Mouse (Mus musculus) heart, adult 2 months (tissue): Measurements from ENCODE around the gene Dgkz. TPM values are rescaled to one million over a fixed set of nuclear protein-coding genes. Genes with fewer than 3 reads are reported as not detected.

Experiments
- DNase-seq, 2 experiments: peaks; one replicate each; pipeline ENCODE4 v3.0.0; 2021
- H3K27ac ChIP-seq: fragments of 200-600 bp; 2 replicates; pipeline ENCODE4 v1.8.1; 2022
- H3K27me3 ChIP-seq: fragments of 200-500 bp; 2 replicates; pipeline ENCODE4 v1.6.1; 2012; ENCODE audit warnings: mild to moderate bottlenecking, low read length, inconsistent platforms, mixed read lengths; ENCODE audit not compliant: control insufficient read depth, insufficient read depth
- H3K36me3 ChIP-seq: fragments of 200-500 bp; 2 replicates; pipeline ENCODE4 v1.6.1; 2012; ENCODE audit warnings: low read length, inconsistent platforms; ENCODE audit not compliant: control insufficient read depth, insufficient read depth
- H3K4me1 ChIP-seq: fragments of 200-500 bp; 2 replicates; pipeline ENCODE4 v1.6.1; 2011; ENCODE audit warnings: low read length; ENCODE audit not compliant: control insufficient read depth, insufficient read depth
- H3K4me3 ChIP-seq: fragments of 200-600 bp; 2 replicates; pipeline ENCODE4 v1.8.1; 2022
- H3K79me2 ChIP-seq: fragments of 200-500 bp; replicated peaks from 2 replicates; pipeline ENCODE4 v1.6.1; 2012; ENCODE audit warnings: mild to moderate bottlenecking, inconsistent platforms, low read length, moderate library complexity, mixed read lengths; ENCODE audit not compliant: control insufficient read depth, insufficient read depth
- H3K9ac ChIP-seq: fragments of 200-500 bp; 2 replicates; pipeline ENCODE4 v1.6.1; 2012; ENCODE audit warnings: low read depth, mild to moderate bottlenecking, control low read depth, inconsistent platforms, low read length, mixed read lengths
- CTCF ChIP-seq: fragments of 200-600 bp; IDR thresholded peaks from 2 replicates; pipeline ENCODE4 v1.8.1; 2022; ENCODE audit warnings: antibody characterized with exemption, mild to moderate bottlenecking, moderate library complexity
- EP300 ChIP-seq: fragments of 200-500 bp; IDR thresholded peaks from 2 replicates; pipeline ENCODE4 v1.6.1; 2011; ENCODE audit warnings: low read depth, low read length, control low read depth; ENCODE audit not compliant: insufficient read depth
- POLR2A ChIP-seq: fragments of 200-500 bp; IDR thresholded peaks from 2 replicates; pipeline ENCODE4 v1.6.1; 2011; ENCODE audit warnings: mild to moderate bottlenecking, low read depth, low read length, control low read depth; ENCODE audit not compliant: insufficient read depth
- WGBS: fragments of 180-500 bp; shearing (Covaris S2); methylation state at CpG from one replicate; pipeline ENCODE4 v1.1.7; 2018; 5-methylcytosine and 5-hydroxymethylcytosine counted together
- intact Hi-C: fragments of 180-260 bp; cut with DNase I; formaldehyde crosslinking; loops from one replicate; pipeline ENCODE4 v1.15.1; 2025
- polyA plus RNA-seq: library from polyadenylated mRNA; depleted of rRNA; stranded (reverse); fragments of >200 nt; gene quantifications from 2 replicates; pipeline ENCODE4 v1.2.3, GENCODE M21; 2012
- total RNA-seq, 2 experiments: library from RNA; stranded (reverse); gene quantifications; 2 replicates each; pipeline ENCODE4 v1.2.3; 2021

The Dgkz gene
- total and polyA plus RNA-seq, 3 experiments: 35.5 to 102 (median 37.5) TPM

GRCm38 (mm10) chr2:91997905-91998608 lies 22.4 kb upstream of the Dgkz start:
- Histone ChIP-seq H3K79me2 (no peaks in the 10 kb centered on the region), H3K4me3 (no peak overlapping the region), H3K27me3 (no peaks in the 10 kb centered on the region), H3K36me3 (no peaks in the 10 kb centered on the region), H3K4me1 (no peaks in the 10 kb centered on the region), H3K9ac (no peak overlapping the region), H3K27ac (no peak overlapping the region)
- 84% methylated on average over 16 of the region's 16 CpGs for WGBS
- intact Hi-C loops: no loop called here
- TF ChIP-seq CTCF (no peak), POLR2A (no peak), EP300 (no peak)
- DNase-seq: no peak

GRCm38 (mm10) chr2:91996006-91996405 lies 20.3 kb upstream of the Dgkz start:
- no peak for DNase-seq
- H3K36me3 ChIP-seq: no peaks in the 10 kb centered on the region
- H3K4me1 ChIP-seq: no peaks in the 10 kb centered on the region
- H3K27me3 ChIP-seq: no peaks in the 10 kb centered on the region
- WGBS: 90% methylated on average over 5 of the region's 5 CpGs
- no peak for TF ChIP-seq POLR2A
- TF ChIP-seq EP300: no peak
- TF ChIP-seq CTCF: no peak
- intact Hi-C loops: no loop called here
- no peak overlapping the region for H3K9ac ChIP-seq
- H3K79me2 ChIP-seq: no peaks in the 10 kb centered on the region
- no peak overlapping the region for H3K4me3 ChIP-seq
- no peak overlapping the region for H3K27ac ChIP-seq

- no peak for TF ChIP-seq POLR2A
- TF ChIP-seq EP300: no peak
- no peak for TF ChIP-seq CTCF
- no peak for DNase-seq
- Histone ChIP-seq H3K9ac (no peak overlapping the region), H3K4me3 (no peak overlapping the region), H3K27me3 (no peaks in the 10 kb centered on the region), H3K36me3 (no peaks in the 10 kb centered on the region), H3K79me2 (no peaks in the 10 kb centered on the region), H3K4me1 (no peaks in the 10 kb centered on the region), H3K27ac (no peak overlapping the region)
- 55% methylated on average over 3 of the region's 3 CpGs for WGBS
- intact Hi-C loops: no loop called here
These were observed 17.7 kb upstream of the Dgkz start for GRCm38 (mm10) chr2:91993409-91993808.

GRCm38 (mm10) chr2:91989750-91990149 lies 14.1 kb upstream of the Dgkz start:
- Histone ChIP-seq H3K27me3 (no peaks in the 10 kb centered on the region), H3K4me3 (no peak overlapping the region), H3K36me3 (no peaks in the 10 kb centered on the region), H3K27ac (no peak overlapping the region), H3K9ac (no peak overlapping the region), H3K79me2 (no peaks in the 10 kb centered on the region), H3K4me1 (no peaks in the 10 kb centered on the region; the same call in 1 of the 2 replicates)
- peak; percentile 53 for TF ChIP-seq CTCF
- no peak for TF ChIP-seq EP300
- no peak for DNase-seq
- intact Hi-C loops: loop anchor here (2.0 to 5.0 kb wide), 2 partner anchors 33 to 338 kb away; no protein-coding TSS in a partner anchor

- Histone ChIP-seq H3K27ac (no peak overlapping the region), H3K4me1 (no peaks in the 10 kb centered on the region; the same call in 1 of the 2 replicates), H3K4me3 (no peak overlapping the region), H3K36me3 (no peaks in the 10 kb centered on the region), H3K9ac (no peak overlapping the region), H3K79me2 (no peaks in the 10 kb centered on the region), H3K27me3 (no peaks in the 10 kb centered on the region)
- peak; percentile 75 to 89 for DNase-seq
- intact Hi-C loops: loop anchor here (1.0 to 5.0 kb wide), 3 partner anchors 71 to 451 kb away; no protein-coding TSS in a partner anchor
- WGBS: 7% methylated on average over 3 of the region's 3 CpGs
- TF ChIP-seq EP300 (peak; percentile 83; the same call in 1 of the 2 replicates), POLR2A (no peak)
These were observed 11.9 kb upstream of the Dgkz start for GRCm38 (mm10) chr2:91987542-91987941.

- Histone ChIP-seq H3K4me3 (no peak overlapping the region), H3K4me1 (no peaks in the 10 kb centered on the region; the same call in 1 of the 2 replicates), H3K27ac (no peak overlapping the region), H3K9ac (no peak overlapping the region), H3K79me2 (no peaks in the 10 kb centered on the region), H3K36me3 (no peaks in the 10 kb centered on the region), H3K27me3 (no peaks in the 10 kb centered on the region)
- DNase-seq: peak; percentile 33 to 40
- 26% methylated on average over 5 of the region's 5 CpGs for WGBS
- no peak for TF ChIP-seq POLR2A
- peak; percentile 60 for TF ChIP-seq CTCF
- TF ChIP-seq EP300: 0 out of 2 replicates have a peak, but pooled peaks have one; percentile 49
- intact Hi-C loops: loop anchor here (1.0 to 5.0 kb wide), 2 partner anchors 42 to 341 kb away; no protein-coding TSS in a partner anchor
These were observed 10.4 kb upstream of the Dgkz start for GRCm38 (mm10) chr2:91986071-91986470.
